Mouse (Mus musculus) neural tube, embryonic 11.5 days (tissue): ENCODE measurements around the gene Gm20388. TPM values are rescaled to one million over a fixed set of nuclear protein-coding genes. Genes with fewer than 3 reads are reported as not detected.
"Not testable (repeated sequence)": the region's sequence is repeated elsewhere in the genome, so short reads cannot be mapped to it uniquely, and the experiment has no call there.

Source experiments
- ATAC-seq: fragments of 200-750 bp; cut with Nextera tagmentation; 2 replicates; pipeline ENCODE4 v1.8.0; 2017; ENCODE audit warnings: moderate number of reproducible peaks, mild to moderate bottlenecking, moderate TSS enrichment, moderate library complexity; ENCODE audit not compliant: insufficient read depth, low FRiP score, low TSS enrichment
- DNase-seq: peaks from one replicate; pipeline ENCODE4 v3.0.0-alpha.2; 2015; ENCODE audit warnings: low spot score
- H3K27ac ChIP-seq: fragments of 300-500 bp; sonication (generic); 2 replicates; pipeline ENCODE4 v1.5.1; 2014; ENCODE audit warnings: low read depth, mild to moderate bottlenecking, low read length
- H3K27me3 ChIP-seq: fragments of 300-500 bp; sonication (generic); 2 replicates; pipeline ENCODE4 v1.6.1; 2014; ENCODE audit warnings: mild to moderate bottlenecking, low read length, mixed read lengths; ENCODE audit not compliant: control insufficient read depth, insufficient read depth
- H3K36me3 ChIP-seq: fragments of 300-500 bp; sonication (generic); 2 replicates; pipeline ENCODE4 v1.6.1; 2014; ENCODE audit warnings: mild to moderate bottlenecking, low read length, moderate library complexity, mixed read lengths; ENCODE audit not compliant: control insufficient read depth, insufficient read depth
- H3K4me1 ChIP-seq: fragments of 300-500 bp; sonication (generic); 2 replicates; pipeline ENCODE4 v1.6.1; 2014; ENCODE audit warnings: low read length, mixed read lengths; ENCODE audit not compliant: control insufficient read depth, insufficient read depth
- H3K4me2 ChIP-seq: fragments of 300-500 bp; sonication (generic); 2 replicates; pipeline ENCODE4 v1.6.1; 2014; ENCODE audit warnings: low read depth, mild to moderate bottlenecking, moderate library complexity
- H3K4me3 ChIP-seq: fragments of 300-500 bp; sonication (generic); 2 replicates; pipeline ENCODE4 v1.5.1; 2014; ENCODE audit warnings: low read depth, low read length
- H3K9ac ChIP-seq: fragments of 300-500 bp; sonication (generic); 2 replicates; pipeline ENCODE4 v1.6.1; 2014; ENCODE audit warnings: mild to moderate bottlenecking, low read length
- H3K9me3 ChIP-seq: fragments of 300-500 bp; sonication (generic); 2 replicates; pipeline ENCODE4 v1.6.1; 2016; ENCODE audit warnings: low read length; ENCODE audit not compliant: control insufficient read depth
- WGBS: fragments of 180-500 bp; shearing (Covaris S2); extraction: QIAGEN DNeasy Blood & Tissue Kit; methylation state at CpG from one replicate; pipeline ENCODE4 v1.1.7; 2014; 5-methylcytosine and 5-hydroxymethylcytosine counted together
- polyA plus RNA-seq: library from polyadenylated mRNA; unstranded; fragments of >200 nt; fragmentation: Nextera tagmentation; extraction: Ambion mirVana; gene quantifications from 2 replicates; pipeline ENCODE4 v1.2.1, GENCODE M21; 2014

Gene Gm20388
- polyA plus RNA-seq, 1 experiment from 2014 or later: not detected

- Histone ChIP-seq H3K27me3 (no peaks in the 10 kb centered on the region), H3K9ac (no peak overlapping the region), H3K9me3 (peaks cover 23% of the 10 kb centered on the region), H3K4me3 (no peak overlapping the region), H3K27ac (no peak overlapping the region), H3K36me3 (no peaks in the 10 kb centered on the region), H3K4me2 (no peak overlapping the region), H3K4me1 (no peaks in the 10 kb centered on the region)
- WGBS: 96% methylated on average over 25 of the region's 25 CpGs
- no peak for DNase-seq
- ATAC-seq: no peak
Measured at GRCm38 (mm10) chr8:123431616-123432365, 3521.2 kb downstream of the Gm20388 start.

GRCm38 (mm10) chr8:123432381-123432780 lies 3521.7 kb downstream of the Gm20388 start:
- DNase-seq: no peak
- no peak overlapping the region for H3K27ac ChIP-seq
- no peak overlapping the region for H3K4me2 ChIP-seq
- H3K9me3 ChIP-seq: peaks cover 19% of the 10 kb centered on the region
- no peak overlapping the region for H3K4me3 ChIP-seq
- WGBS: 93% methylated on average over 16 of the region's 16 CpGs
- no peaks in the 10 kb centered on the region for H3K27me3 ChIP-seq
- no peaks in the 10 kb centered on the region for H3K4me1 ChIP-seq
- ATAC-seq: no peak
- H3K9ac ChIP-seq: no peak overlapping the region
- H3K36me3 ChIP-seq: no peaks in the 10 kb centered on the region

DNA sequence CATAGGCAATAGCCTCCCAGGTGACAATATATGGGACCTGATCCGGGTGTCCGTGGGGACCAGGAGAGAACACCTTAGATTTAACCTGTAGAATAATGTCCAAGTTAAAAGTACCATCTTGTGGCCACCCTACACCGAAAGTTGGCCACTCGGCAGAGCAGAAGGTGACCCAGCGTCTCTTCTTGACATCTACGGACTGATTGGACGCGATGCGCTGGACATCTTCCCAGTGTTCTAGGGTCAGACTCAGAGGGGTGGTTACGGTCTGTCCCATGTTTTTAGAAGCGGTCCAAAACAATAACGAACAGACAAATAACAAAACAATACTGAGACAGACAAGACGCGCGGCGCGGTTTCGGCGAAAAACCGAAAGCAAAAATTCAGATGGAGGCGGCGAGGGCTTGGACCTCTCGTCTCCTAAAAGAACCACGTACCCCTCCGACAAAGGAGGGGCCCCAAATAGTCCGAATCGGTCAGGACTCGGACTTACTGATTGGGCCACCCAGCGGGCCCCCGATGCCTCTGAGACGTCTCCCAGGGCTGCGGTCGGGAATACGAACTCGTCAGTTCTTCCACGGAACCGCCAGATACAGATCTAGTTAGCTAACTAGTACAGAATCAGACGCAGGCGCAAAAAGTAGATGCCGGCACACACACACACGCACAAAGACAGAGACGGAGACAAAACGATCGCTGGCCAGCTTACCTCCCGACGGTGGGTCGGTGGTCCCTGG lies 3522.8 kb downstream of the Gm20388 start:
- H3K27me3 ChIP-seq, H3K27ac ChIP-seq, DNase-seq, H3K4me1 ChIP-seq, H3K4me2 ChIP-seq, ATAC-seq, H3K36me3 ChIP-seq, H3K4me3 ChIP-seq, H3K9ac ChIP-seq: not testable (repeated sequence)
- 98% methylated on average over 35 of the region's 47 CpGs for WGBS
- peaks cover 16% of the 10 kb centered on the region for H3K9me3 ChIP-seq

DNA sequence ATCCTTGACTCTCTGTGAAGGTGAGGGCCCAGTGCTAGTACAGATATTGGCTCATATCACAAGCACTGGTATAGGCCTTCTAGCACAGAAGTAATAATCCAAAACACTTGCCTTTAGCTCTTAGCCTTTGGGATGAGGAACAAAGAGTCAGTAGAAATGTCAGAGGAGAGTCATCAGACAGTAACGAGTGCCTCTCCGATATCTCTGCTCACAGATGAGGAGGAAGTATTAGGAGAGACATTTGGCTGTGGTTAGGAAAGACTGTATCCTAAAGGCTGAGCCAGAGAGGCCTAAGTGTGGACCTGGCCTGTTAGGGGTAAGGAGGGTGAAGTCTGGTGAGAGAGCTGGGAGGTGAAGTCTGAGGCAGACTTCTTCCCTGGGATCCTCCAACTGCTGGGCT lies 3531.1 kb downstream of the Gm20388 start:
- H3K9ac ChIP-seq: no peak overlapping the region
- 90% methylated on average over 2 of the region's 2 CpGs for WGBS
- H3K4me3 ChIP-seq: no peak overlapping the region
- no peaks in the 10 kb centered on the region for H3K36me3 ChIP-seq
- H3K4me2 ChIP-seq: no peak overlapping the region
- ATAC-seq: no peak
- H3K4me1 ChIP-seq: 0 out of 2 replicates have a peak, but pooled peaks cover 3% of the 10 kb centered on the region
- H3K9me3 ChIP-seq: no peaks in the 10 kb centered on the region
- H3K27ac ChIP-seq: no peak overlapping the region
- DNase-seq: no peak
- no peaks in the 10 kb centered on the region for H3K27me3 ChIP-seq

GRCm38 (mm10) chr8:123442351-123442750 lies 3531.7 kb downstream of the Gm20388 start:
- Histone ChIP-seq H3K36me3 (no peaks in the 10 kb centered on the region), H3K4me1 (0 out of 2 replicates have a peak, but pooled peaks cover 3% of the 10 kb centered on the region), H3K9ac (no peak overlapping the region), H3K27ac (no peak overlapping the region), H3K4me2 (no peak overlapping the region), H3K9me3 (no peaks in the 10 kb centered on the region), H3K4me3 (no peak overlapping the region; the same call in 1 of the 2 replicates), H3K27me3 (no peaks in the 10 kb centered on the region)
- WGBS: 83% methylated on average over 5 of the region's 5 CpGs
- ATAC-seq: 0 out of 2 replicates have a peak, but pooled peaks have one; percentile 9
- no peak for DNase-seq

DNA sequence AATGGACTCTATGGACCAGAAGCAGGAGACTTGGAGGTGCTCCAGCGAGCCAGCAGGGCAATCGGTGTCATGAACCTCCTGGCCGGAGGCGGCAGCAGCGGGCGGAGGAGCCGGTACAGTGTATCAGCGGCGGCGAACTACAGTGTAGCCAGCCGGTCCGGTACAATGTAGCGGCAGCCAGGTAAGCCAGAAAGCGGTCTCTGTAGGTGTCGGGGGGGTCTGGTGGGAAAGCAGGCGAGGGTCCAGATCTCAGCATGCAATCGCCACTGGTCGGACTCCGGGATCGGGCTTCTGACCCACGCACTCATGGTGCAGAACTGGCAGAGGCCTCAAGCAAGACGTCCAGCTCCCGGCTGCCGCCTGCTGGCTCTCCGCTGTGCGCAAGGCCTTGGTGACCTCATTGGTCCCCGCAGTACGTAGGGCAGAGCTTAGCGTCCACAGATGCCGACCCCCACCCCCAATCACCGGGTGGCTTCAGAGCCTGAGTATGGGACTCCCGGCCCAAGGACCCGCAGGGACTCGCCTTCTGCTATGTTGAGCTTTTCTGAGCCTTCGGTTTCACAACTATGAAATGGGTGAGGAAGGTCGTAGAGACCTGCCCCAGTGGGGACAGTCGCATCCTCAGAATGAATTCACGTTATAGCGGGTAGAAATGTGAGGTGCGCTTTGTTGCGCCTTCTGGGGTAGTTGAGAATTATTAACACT lies 3532.4 kb downstream of the Gm20388 start:
- no peak overlapping the region; the same call in 1 of the 2 replicates for H3K27ac ChIP-seq
- no peaks in the 10 kb centered on the region for H3K36me3 ChIP-seq
- H3K4me1 ChIP-seq: 0 out of 2 replicates have a peak, but pooled peaks cover 3% of the 10 kb centered on the region
- peak overlapping the region; percentile 63 for H3K4me2 ChIP-seq
- 1% methylated on average over 41 of the region's 41 CpGs for WGBS
- peak overlapping the region; percentile 59 for H3K4me3 ChIP-seq
- no peaks in the 10 kb centered on the region for H3K9me3 ChIP-seq
- H3K9ac ChIP-seq: peak overlapping the region; percentile 80
- no peaks in the 10 kb centered on the region for H3K27me3 ChIP-seq
- DNase-seq: peak; percentile 94
- peak; percentile 94 for ATAC-seq

GRCm38 (mm10) chr8:123443576-123443921 lies 3532.9 kb downstream of the Gm20388 start:
- H3K27me3 ChIP-seq: no peaks in the 10 kb centered on the region
- no peaks in the 10 kb centered on the region for H3K9me3 ChIP-seq
- H3K36me3 ChIP-seq: no peaks in the 10 kb centered on the region
- DNase-seq (no peak), ATAC-seq (no peak; the same call in 1 of the 2 replicates)
- no peak overlapping the region for H3K27ac ChIP-seq
- 0 out of 2 replicates have a peak, but pooled peaks cover 3% of the 10 kb centered on the region for H3K4me1 ChIP-seq
- 47% methylated on average over 4 of the region's 4 CpGs for WGBS
- H3K4me2 ChIP-seq: peak overlapping the region; percentile 63
- peak overlapping the region; percentile 80 for H3K9ac ChIP-seq
- peak overlapping the region; percentile 59 for H3K4me3 ChIP-seq

DNA sequence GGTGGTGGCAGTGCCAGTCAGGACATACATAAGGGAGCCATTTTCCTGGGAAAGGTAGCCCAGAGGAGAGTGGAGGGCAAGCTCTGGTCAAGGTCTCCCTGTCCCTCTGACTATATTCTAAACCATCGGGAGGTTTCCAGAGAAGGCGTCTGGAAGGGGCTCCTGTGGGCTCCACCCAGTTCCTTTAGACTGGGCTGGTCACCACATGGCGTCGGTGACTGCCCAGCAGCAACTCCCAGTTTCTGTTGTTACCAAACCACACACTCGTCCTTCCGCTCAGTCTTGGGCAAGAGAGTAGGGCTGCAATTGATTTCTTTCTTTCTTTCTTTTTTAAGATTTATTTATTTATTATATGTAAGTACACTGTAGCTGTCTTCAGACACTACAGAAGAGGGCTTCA lies 3533.5 kb downstream of the Gm20388 start:
- no peak overlapping the region for H3K27ac ChIP-seq
- H3K4me1 ChIP-seq: 0 out of 2 replicates have a peak, but pooled peaks cover 3% of the 10 kb centered on the region
- H3K9me3 ChIP-seq: no peaks in the 10 kb centered on the region
- H3K27me3 ChIP-seq: no peaks in the 10 kb centered on the region
- no peak overlapping the region for H3K4me3 ChIP-seq
- DNase-seq (no peak), ATAC-seq (no peak)
- no peak overlapping the region for H3K4me2 ChIP-seq
- WGBS: 91% methylated on average over 6 of the region's 6 CpGs
- H3K9ac ChIP-seq: no peak overlapping the region
- no peaks in the 10 kb centered on the region for H3K36me3 ChIP-seq
